7 mouse cellular contexts compared by ENCODE assay signal in the genomic region with DNA sequence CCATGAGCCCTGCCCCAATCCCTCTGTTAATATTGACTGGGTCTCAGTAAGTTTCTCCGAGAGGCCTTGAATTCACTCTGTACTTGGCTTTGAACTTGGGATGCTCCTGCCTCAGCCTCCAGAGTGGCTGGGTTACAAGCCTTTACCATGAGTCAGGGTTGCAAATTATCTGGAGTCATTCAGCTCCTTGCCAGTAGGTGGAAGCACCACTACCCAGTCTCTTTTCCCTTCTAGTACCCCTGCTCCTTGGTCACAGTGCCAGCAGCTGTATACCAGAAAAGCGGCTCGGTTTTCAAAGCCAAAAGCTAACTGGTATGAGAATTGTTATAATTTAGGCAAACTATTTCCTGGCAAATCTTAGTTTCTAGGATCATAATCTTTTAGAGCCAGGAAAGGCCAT. TPM values are rescaled to one million over a fixed set of nuclear protein-coding genes. Genes with fewer than 3 reads are reported as not detected.
DNase-seq lines count a peak whose midpoint lies in the region; ATAC-seq lines count a peak whose summit lies in the region.

No protein-coding gene starts in this region.

- intact Hi-C loops in left cerebral cortex, postnatal 14 days (cut with DNase I), result no loop called here
- intact Hi-C loops in left cerebral cortex, postnatal 4 days (cut with DNase I), result no loop called here

- ATAC-seq in erythroblast, adult 5-6 weeks (replicated peaks; ENCODE audit: low FRiP score, poor library complexity, severe bottlenecking), result peak; percentile 80

- peak; percentile 26 to 33 for DNase-seq in left cerebral cortex, postnatal 14 days (ENCODE audit: low spot score in 2 of 2)
- no peak for DNase-seq in left cerebral cortex, postnatal 4 days
- DNase-seq in MN1 (ENCODE audit: low spot score), result peak; percentile 25
- peak; percentile 78 for DNase-seq in lung, postnatal 36 days
- no peak for DNase-seq in adrenal gland, adult 18-20 months (ENCODE audit: low spot score in 2 of 2)
- no peak for DNase-seq in left cerebral cortex, adult 18-20 months (ENCODE audit: low spot score in 2 of 2)

RNA-seq across cellular contexts. Expression of gene Oxa1l, which starts 15.3 kb away (rescaled TPM):
- total RNA-seq in left cerebral cortex, postnatal 14 days (2021), result 10 to 100 TPM; 61.3 to 65.4 TPM
- total RNA-seq in left cerebral cortex, postnatal 4 days (2021), result 10 to 100 TPM; 56.8 to 64.1 TPM
- total RNA-seq in erythroblast, adult 5-6 weeks (2015; ENCODE audit: low replicate concordance), result 10.4 and 20.9 TPM in 2 replicates
- 8.9 and 9.3 TPM in 2 replicates for total RNA-seq in erythroblast, adult 5-6 weeks (2017; ENCODE audit: low replicate concordance)
- 10 to 100 TPM; 77.0 to 95.1 TPM for total RNA-seq in adrenal gland, adult 18-20 months (2021)
- total RNA-seq in left cerebral cortex, adult 18-20 months (2021), result 10 to 100 TPM; 49.2 to 55.1 TPM

RNA-seq across cellular contexts. Expression of gene Slc7a7, which starts 41.7 kb away (rescaled TPM):
- total RNA-seq in left cerebral cortex, postnatal 14 days (2021), result 1 to 10 TPM; 1.5 to 2.5 TPM
- 1 to 10 TPM; 2.2 to 3.7 TPM for total RNA-seq in left cerebral cortex, postnatal 4 days (2021)
- 2.7 and 7.5 TPM in 2 replicates for total RNA-seq in erythroblast, adult 5-6 weeks (2015; ENCODE audit: low replicate concordance)
- total RNA-seq in erythroblast, adult 5-6 weeks (2017; ENCODE audit: low replicate concordance), result 5.6 and 6.0 TPM in 2 replicates
- 1 to 10 TPM; 3.1 to 4.5 TPM for total RNA-seq in adrenal gland, adult 18-20 months (2021)
- total RNA-seq in left cerebral cortex, adult 18-20 months (2021), result 1 to 10 TPM; 2.3 to 4.0 TPM

RNA-seq across cellular contexts. Expression of gene Mrpl52, which starts 50.8 kb away (rescaled TPM):
- 10 to 100 TPM; 79.5 to 91.5 TPM for total RNA-seq in left cerebral cortex, postnatal 14 days (2021)
- total RNA-seq in left cerebral cortex, postnatal 4 days (2021), result 100 to 1,000 TPM; 147 to 150 TPM
- 36.8 and 40.3 TPM in 2 replicates for total RNA-seq in erythroblast, adult 5-6 weeks (2015; ENCODE audit: low replicate concordance)
- total RNA-seq in erythroblast, adult 5-6 weeks (2017; ENCODE audit: low replicate concordance), result 18.0 and 27.6 TPM in 2 replicates
- total RNA-seq in adrenal gland, adult 18-20 months (2021), result 100 to 1,000 TPM; 180 to 210 TPM
- total RNA-seq in left cerebral cortex, adult 18-20 months (2021), result 10 to 100 TPM; 89.2 to 93.8 TPM

RNA-seq across cellular contexts. Expression of gene Mmp14, which starts 55.5 kb away (rescaled TPM):
- total RNA-seq in left cerebral cortex, postnatal 14 days (2021), result 10 to 100 TPM; 19.0 to 22.0 TPM
- total RNA-seq in left cerebral cortex, postnatal 4 days (2021), result 10 to 100 TPM; 44.0 to 47.9 TPM
- 0.84 and 3.5 TPM in 2 replicates for total RNA-seq in erythroblast, adult 5-6 weeks (2015; ENCODE audit: low replicate concordance)
- total RNA-seq in erythroblast, adult 5-6 weeks (2017; ENCODE audit: low replicate concordance), result 1.7 and 2.0 TPM in 2 replicates
- total RNA-seq in adrenal gland, adult 18-20 months (2021), result 10 to 100 TPM; 26.4 to 38.4 TPM
- total RNA-seq in left cerebral cortex, adult 18-20 months (2021), result 10 to 100 TPM; 12.0 to 12.6 TPM

Comparison
In these comparisons a context has a peak if more than half of its experiments do, and no peak if none do; other contexts are left out.
1. DNase-seq: peak in left cerebral cortex, postnatal 14 days (2 of 2), MN1 (single experiment) and lung, postnatal 36 days (single experiment); none in left cerebral cortex, postnatal 4 days (single experiment), adrenal gland, adult 18-20 months (0 of 2) and left cerebral cortex, adult 18-20 months (0 of 2).